Mouse (Mus musculus): ENCODE measurements around the gene Grin2a.

DNA sequence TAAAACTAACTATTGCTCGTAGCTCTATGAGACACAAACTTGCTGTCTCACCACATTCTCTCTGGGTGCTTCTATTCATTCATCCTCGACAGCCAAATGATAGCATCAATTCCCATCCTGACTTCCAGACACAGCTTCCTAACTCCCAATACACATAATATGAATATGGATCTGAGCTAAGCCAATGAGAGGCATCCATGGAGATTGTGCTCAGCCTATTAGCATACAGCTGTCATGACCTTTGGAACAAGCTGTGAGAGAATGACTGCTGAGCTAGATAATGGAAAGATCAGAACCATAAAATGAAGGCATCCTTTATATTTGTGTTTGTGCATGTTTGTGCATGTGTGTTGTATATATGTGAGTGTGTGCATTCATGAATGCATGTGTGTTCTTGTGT is 323.0 kb downstream of the Grin2a start:
- TF ChIP-seq CTCF (IDR thresholded peaks at IDR 0.05; ENCODE audit: low read depth) (no peak), EP300 (IDR thresholded peaks at IDR 0.05; ENCODE audit: low read depth) (no peak)
